Mouse (Mus musculus): ENCODE data around the gene Itm2b. TPM values are rescaled to one million over a fixed set of nuclear protein-coding genes. Genes with fewer than 3 reads are reported as not detected.

Itm2b gene
- total and polyA plus RNA-seq, 2 experiments from 2014 or later = 332 to 892 TPM

GRCm38 (mm10) chr14:73421580-73421979 lies 36.5 kb upstream of the Itm2b start:
- H3K4me2 ChIP-seq (ENCODE audit: low read depth) = no peak overlapping the region
- no peaks in the 10 kb centered on the region for H3K27me3 ChIP-seq (ENCODE audit: insufficient read depth, low read length)
- no peak overlapping the region for H3K9ac ChIP-seq
- H3K9me3 ChIP-seq (ENCODE audit: low read length) = no peaks in the 10 kb centered on the region
- H3K36me3 ChIP-seq (ENCODE audit: insufficient read depth) = no peaks in the 10 kb centered on the region
- H3K4me3 ChIP-seq (ENCODE audit: low read depth, low read length) = no peak overlapping the region
- no peak for TF ChIP-seq CTCF (IDR thresholded peaks at IDR 0.05; ENCODE audit: low read depth)
- H3K4me1 ChIP-seq (ENCODE audit: insufficient read depth) = no peaks in the 10 kb centered on the region; the same call in 1 of the 2 replicates
- ATAC-seq = no peak
- WGBS = 81% methylated on average over 9 of the region's 9 CpGs
- H3K27ac ChIP-seq (ENCODE audit: low read depth, low read length) = no peak overlapping the region
- no peak for DNase-seq

GRCm38 (mm10) chr14:73420138-73420745 lies 35.2 kb upstream of the Itm2b start:
- no peak overlapping the region for H3K9ac ChIP-seq
- H3K9me3 ChIP-seq (ENCODE audit: low read length) = no peaks in the 10 kb centered on the region
- TF ChIP-seq CTCF (IDR thresholded peaks at IDR 0.05; ENCODE audit: low read depth) = no peak
- 22% methylated on average over 5 of the region's 5 CpGs for WGBS
- ATAC-seq = peak; percentile 54; the same call in 1 of the 2 replicates
- DNase-seq = peak; percentile 44
- H3K4me3 ChIP-seq (ENCODE audit: low read depth, low read length) = no peak overlapping the region
- H3K27me3 ChIP-seq (ENCODE audit: insufficient read depth, low read length) = no peaks in the 10 kb centered on the region
- H3K4me2 ChIP-seq (ENCODE audit: low read depth) = no peak overlapping the region
- no peak overlapping the region for H3K27ac ChIP-seq (ENCODE audit: low read depth, low read length)
- H3K4me1 ChIP-seq (ENCODE audit: insufficient read depth) = no peaks in the 10 kb centered on the region; the same call in 1 of the 2 replicates
- H3K36me3 ChIP-seq (ENCODE audit: insufficient read depth) = no peaks in the 10 kb centered on the region

GRCm38 (mm10) chr14:73416511-73416910 lies 31.4 kb upstream of the Itm2b start:
- no peak for TF ChIP-seq CTCF (IDR thresholded peaks at IDR 0.05; ENCODE audit: low read depth)
- no peak for ATAC-seq
- 75% methylated on average over 5 of the region's 5 CpGs for WGBS

GRCm38 (mm10) chr14:73415376-73416035 lies 30.4 kb upstream of the Itm2b start:
- no peak overlapping the region for H3K4me3 ChIP-seq (ENCODE audit: low read depth, low read length)
- H3K27me3 ChIP-seq (ENCODE audit: insufficient read depth, low read length) = no peaks in the 10 kb centered on the region
- ATAC-seq (peak; percentile 32; the same call in 1 of the 2 replicates), DNase-seq (no peak)
- H3K36me3 ChIP-seq (ENCODE audit: insufficient read depth) = no peaks in the 10 kb centered on the region
- H3K9ac ChIP-seq = no peak overlapping the region
- TF ChIP-seq CTCF (IDR thresholded peaks at IDR 0.05; ENCODE audit: low read depth) = no peak
- no peaks in the 10 kb centered on the region for H3K9me3 ChIP-seq (ENCODE audit: low read length)
- no peaks in the 10 kb centered on the region for H3K4me1 ChIP-seq (ENCODE audit: insufficient read depth)
- WGBS = 33% methylated on average over 13 of the region's 13 CpGs
- no peak overlapping the region for H3K4me2 ChIP-seq (ENCODE audit: low read depth)
- no peak overlapping the region for H3K27ac ChIP-seq (ENCODE audit: low read depth, low read length)

More at GRCm38 (mm10) chr14:73416511-73416910, 31.4 kb upstream of the Itm2b start:
- H3K4me1 ChIP-seq (ENCODE audit: insufficient read depth) = no peaks in the 10 kb centered on the region; the same call in 1 of the 2 replicates
- no peaks in the 10 kb centered on the region for H3K27me3 ChIP-seq (ENCODE audit: insufficient read depth, low read length)
- H3K9me3 ChIP-seq (ENCODE audit: low read length) = no peaks in the 10 kb centered on the region
- H3K27ac ChIP-seq (ENCODE audit: low read depth, low read length) = no peak overlapping the region
- DNase-seq = no peak
- no peaks in the 10 kb centered on the region for H3K36me3 ChIP-seq (ENCODE audit: insufficient read depth)
- H3K4me3 ChIP-seq (ENCODE audit: low read depth, low read length) = no peak overlapping the region
- H3K9ac ChIP-seq = no peak overlapping the region
- no peak overlapping the region for H3K4me2 ChIP-seq (ENCODE audit: low read depth)

GRCm38 (mm10) chr14:73411729-73412128 lies 26.6 kb upstream of the Itm2b start:
- DNase-seq (no peak), ATAC-seq (no peak)
- TF ChIP-seq CTCF (IDR thresholded peaks at IDR 0.05; ENCODE audit: low read depth) = no peak
- no peaks in the 10 kb centered on the region for H3K9me3 ChIP-seq (ENCODE audit: low read length)
- H3K4me1 ChIP-seq (ENCODE audit: insufficient read depth) = no peaks in the 10 kb centered on the region
- H3K27ac ChIP-seq (ENCODE audit: low read depth, low read length) = no peak overlapping the region
- WGBS = 92% methylated on average over 1 of the region's 1 CpGs
- no peaks in the 10 kb centered on the region for H3K36me3 ChIP-seq (ENCODE audit: insufficient read depth)
- no peak overlapping the region for H3K9ac ChIP-seq
- H3K27me3 ChIP-seq (ENCODE audit: insufficient read depth, low read length) = no peaks in the 10 kb centered on the region
- H3K4me3 ChIP-seq (ENCODE audit: low read depth, low read length) = no peak overlapping the region
- no peak overlapping the region for H3K4me2 ChIP-seq (ENCODE audit: low read depth)

GRCm38 (mm10) chr14:73410083-73410482 lies 25.0 kb upstream of the Itm2b start:
- H3K27me3 ChIP-seq (ENCODE audit: insufficient read depth, low read length) = no peaks in the 10 kb centered on the region
- WGBS = 73% methylated on average over 3 of the region's 3 CpGs
- H3K4me3 ChIP-seq (ENCODE audit: low read depth, low read length) = no peak overlapping the region
- no peaks in the 10 kb centered on the region for H3K36me3 ChIP-seq (ENCODE audit: insufficient read depth)
- DNase-seq = no peak
- no peak overlapping the region for H3K9ac ChIP-seq
- no peak overlapping the region for H3K4me2 ChIP-seq (ENCODE audit: low read depth)
- no peaks in the 10 kb centered on the region for H3K4me1 ChIP-seq (ENCODE audit: insufficient read depth)
- no peak for ATAC-seq
- no peak for TF ChIP-seq CTCF (IDR thresholded peaks at IDR 0.05; ENCODE audit: low read depth)
- no peak overlapping the region for H3K27ac ChIP-seq (ENCODE audit: low read depth, low read length)
- no peaks in the 10 kb centered on the region for H3K9me3 ChIP-seq (ENCODE audit: low read length)

- 85% methylated on average over 4 of the region's 4 CpGs for WGBS
- no peak for TF ChIP-seq CTCF (IDR thresholded peaks at IDR 0.05; ENCODE audit: low read depth)
- H3K27ac ChIP-seq (ENCODE audit: low read depth, low read length) = no peak overlapping the region
- H3K4me2 ChIP-seq (ENCODE audit: low read depth) = no peak overlapping the region
- no peak overlapping the region for H3K4me3 ChIP-seq (ENCODE audit: low read depth, low read length)
- no peak for ATAC-seq
- no peaks in the 10 kb centered on the region for H3K27me3 ChIP-seq (ENCODE audit: insufficient read depth, low read length)
- H3K9ac ChIP-seq = no peak overlapping the region
- H3K36me3 ChIP-seq (ENCODE audit: insufficient read depth) = no peaks in the 10 kb centered on the region
- no peaks in the 10 kb centered on the region for H3K9me3 ChIP-seq (ENCODE audit: low read length)
- H3K4me1 ChIP-seq (ENCODE audit: insufficient read depth) = no peaks in the 10 kb centered on the region
- no peak for DNase-seq
These were observed 23.2 kb upstream of the Itm2b start for GRCm38 (mm10) chr14:73408223-73408845.

Data from forebrain, postnatal 0 days (tissue).